Mouse (Mus musculus): ENCODE measurements around the gene Prelp. TPM values are rescaled to one million over a fixed set of nuclear protein-coding genes. Genes with fewer than 3 reads are reported as not detected.

The Prelp gene
- total RNA-seq (2012; rRNA removed) (not detected in 2 replicates), polyA plus RNA-seq (2012; ENCODE audit: insufficient read depth in 1 of 2, insufficient read length in 2 of 2, low read depth in 1 of 2, low replicate concordance in 2 of 2, missing spikeins in 1 of 2) (not detected)

- Histone ChIP-seq H3K27ac (ENCODE audit: control insufficient read depth, low read depth, low read length) (no peak within 1 kb of the TSS), H3K4me1 (ENCODE audit: control insufficient read depth in 1 of 2, insufficient read depth in 2 of 2, low read length in 2 of 2) (no peaks in the 10 kb centered on the region), H3K27me3 (ENCODE audit: control insufficient read depth in 1 of 2, insufficient read depth in 2 of 2, low read length in 2 of 2) (peaks cover 14 to 16% of the 10 kb centered on the region in 2 experiments), H3K9me3 (replicated peaks; ENCODE audit: insufficient read depth, low read length) (no peaks in the 10 kb centered on the region), H3K4me3 (ENCODE audit: control insufficient read depth in 1 of 2, insufficient read depth in 1 of 2, low read depth in 2 of 2, low read length in 2 of 2) (no peak within 1 kb of the TSS), H3K79me2 (ENCODE audit: control insufficient read depth, insufficient read depth, low read length, poor library complexity) (no peaks in the 10 kb centered on the region), H3K9ac (ENCODE audit: control insufficient read depth, low read depth, low read length, poor library complexity, severe bottlenecking) (no peak within 1 kb of the TSS), H3K36me3 (ENCODE audit: control insufficient read depth in 1 of 2, insufficient read depth in 2 of 2, low read length in 2 of 2) (no peaks in the 10 kb centered on the region)
- DNase-seq (ENCODE audit: low read depth, low spot score): no peak
- no peak for TF ChIP-seq JUND (IDR thresholded peaks at IDR 0.05; ENCODE audit: low read depth, low read length)
- no peak for TF ChIP-seq BHLHE40 (IDR thresholded peaks at IDR 0.05; ENCODE audit: borderline replicate concordance, low read depth, low read length)
- no peak for TF ChIP-seq ELF1 (IDR thresholded peaks at IDR 0.05; ENCODE audit: low read depth, low read length)
- no peak for TF ChIP-seq ZMIZ1 (IDR thresholded peaks at IDR 0.05; ENCODE audit: low read depth, low read length)
- no peak for TF ChIP-seq MXI1 (IDR thresholded peaks at IDR 0.05; ENCODE audit: low read depth, low read length)
- no peak for TF ChIP-seq HCFC1 (IDR thresholded peaks at IDR 0.05; ENCODE audit: low read depth, low read length)
- no peak for TF ChIP-seq POLR2A (IDR thresholded peaks at IDR 0.05; ENCODE audit: control insufficient read depth in 1 of 2, insufficient read depth in 1 of 2, low read depth in 1 of 2, low read length in 2 of 2, poor library complexity in 1 of 2)
- TF ChIP-seq RCOR1 (IDR thresholded peaks at IDR 0.05; ENCODE audit: low read depth, low read length): no peak
- TF ChIP-seq CTCF (IDR thresholded peaks at IDR 0.05 in 2 of 3, conservative IDR thresholded peaks at IDR 0.05 in 1 of 3; ENCODE audit: control insufficient read depth in 1 of 3, insufficient read depth in 1 of 3, low read depth in 2 of 3, low read length in 3 of 3, poor library complexity in 1 of 3, severe bottlenecking in 1 of 3): no peak
- no peak for TF ChIP-seq TCF12 (IDR thresholded peaks at IDR 0.05; ENCODE audit: low read depth, low read length)
- TF ChIP-seq ZKSCAN1 (IDR thresholded peaks at IDR 0.05; ENCODE audit: low read depth, low read length): no peak
- TF ChIP-seq CHD1 (IDR thresholded peaks at IDR 0.05; ENCODE audit: low read depth, low read length): no peak
- TF ChIP-seq ZNF384 (IDR thresholded peaks at IDR 0.05; ENCODE audit: low read depth, low read length): no peak
- TF ChIP-seq MAX (IDR thresholded peaks at IDR 0.05; ENCODE audit: low read length): no peak
- TF ChIP-seq TAL1 (IDR thresholded peaks at IDR 0.05; ENCODE audit: low read length): no peak
These were observed at the start of gene Prelp for GRCm38 (mm10) chr1:133921304-133921751. Gene Prelp, minus strand, starts transcription at chr1:133921414.

GRCm38 (mm10) chr1:133969427-133969826, 48.2 kb upstream of the Prelp start:
- H3K4me1 ChIP-seq (ENCODE audit: control insufficient read depth in 1 of 2, insufficient read depth in 2 of 2, low read length in 2 of 2): peaks cover 2 to 14% of the 10 kb centered on the region in 2 experiments; a peak in 3 of 4 replicates

More at GRCm38 (mm10) chr1:133969427-133969826, 48.2 kb upstream of the Prelp start:
- peaks cover 6 to 12% of the 10 kb centered on the region in 2 experiments; a peak in 2 of 4 replicates for H3K27me3 ChIP-seq (ENCODE audit: control insufficient read depth in 1 of 2, insufficient read depth in 2 of 2, low read length in 2 of 2)
- H3K9me3 ChIP-seq (replicated peaks; ENCODE audit: insufficient read depth, low read length): no peaks in the 10 kb centered on the region
- H3K9ac ChIP-seq (ENCODE audit: control insufficient read depth, low read depth, low read length, poor library complexity, severe bottlenecking): no peak overlapping the region
- H3K4me3 ChIP-seq (ENCODE audit: control insufficient read depth in 1 of 2, insufficient read depth in 1 of 2, low read depth in 2 of 2, low read length in 2 of 2): no peak overlapping the region
- peaks cover 0 to 8% of the 10 kb centered on the region in 2 experiments; a peak in 2 of 4 replicates for H3K36me3 ChIP-seq (ENCODE audit: control insufficient read depth in 1 of 2, insufficient read depth in 2 of 2, low read length in 2 of 2)
- no peak for DNase-seq (ENCODE audit: low read depth, low spot score)
- H3K79me2 ChIP-seq (ENCODE audit: control insufficient read depth, insufficient read depth, low read length, poor library complexity): no peaks in the 10 kb centered on the region
- TF ChIP-seq POLR2A (IDR thresholded peaks at IDR 0.05; ENCODE audit: control insufficient read depth in 1 of 2, insufficient read depth in 1 of 2, low read depth in 1 of 2, low read length in 2 of 2, poor library complexity in 1 of 2) (no peak), MYC (IDR thresholded peaks at IDR 0.05; ENCODE audit: low read depth, low read length) (no peak), RCOR1 (IDR thresholded peaks at IDR 0.05; ENCODE audit: low read depth, low read length) (no peak), MXI1 (IDR thresholded peaks at IDR 0.05; ENCODE audit: low read depth, low read length) (no peak), ETS1 (IDR thresholded peaks at IDR 0.05; ENCODE audit: low read depth, low read length) (no peak), NELFE (IDR thresholded peaks at IDR 0.05; ENCODE audit: low read depth, low read length) (no peak), GABPA (IDR thresholded peaks at IDR 0.05; ENCODE audit: low read depth, low read length) (no peak), TAL1 (IDR thresholded peaks at IDR 0.05; ENCODE audit: low read length) (no peak), MEF2A (IDR thresholded peaks at IDR 0.05; ENCODE audit: extremely low read depth, insufficient replicate concordance, low read depth, low read length, poor library complexity, severe bottlenecking) (no peak), ZNF384 (IDR thresholded peaks at IDR 0.05; ENCODE audit: low read depth, low read length) (no peak), ELF1 (IDR thresholded peaks at IDR 0.05; ENCODE audit: low read depth, low read length) (no peak), BHLHE40 (IDR thresholded peaks at IDR 0.05; ENCODE audit: borderline replicate concordance, low read depth, low read length) (no peak), MYB (IDR thresholded peaks at IDR 0.05; ENCODE audit: low read depth, low read length) (no peak), USF2 (IDR thresholded peaks at IDR 0.05; ENCODE audit: borderline replicate concordance in 1 of 2, insufficient read depth in 1 of 2, low read depth in 1 of 2, low read length in 2 of 2) (no peak)
- no peak overlapping the region for H3K27ac ChIP-seq (ENCODE audit: control insufficient read depth, low read depth, low read length)

All from MEL (cell line).